Mouse (Mus musculus) midbrain, embryonic 12.5 days (tissue): Measurements from ENCODE around the gene Neu3. TPM values are rescaled to one million over a fixed set of nuclear protein-coding genes. Genes with fewer than 3 reads are reported as not detected.

Source experiments
- ATAC-seq: fragments of 200-750 bp; cut with Nextera tagmentation; 2 replicates; pipeline ENCODE4 v1.8.0; 2017; ENCODE audit warnings: low read depth, moderate TSS enrichment, moderate library complexity; ENCODE audit not compliant: low FRiP score
- H3K27ac ChIP-seq: fragments of 300-500 bp; sonication (generic); replicated peaks from 2 replicates; pipeline ENCODE4 v1.5.1; 2016; ENCODE audit warnings: mild to moderate bottlenecking
- H3K27me3 ChIP-seq: fragments of 300-500 bp; sonication (generic); 2 replicates; pipeline ENCODE4 v1.6.1; 2016; ENCODE audit warnings: mild to moderate bottlenecking
- H3K36me3 ChIP-seq: fragments of 300-500 bp; sonication (generic); 2 replicates; pipeline ENCODE4 v1.6.1; 2016
- H3K4me1 ChIP-seq: fragments of 300-500 bp; sonication (generic); 2 replicates; pipeline ENCODE4 v1.6.1; 2016
- H3K4me2 ChIP-seq: fragments of 300-500 bp; sonication (generic); replicated peaks from 2 replicates; pipeline ENCODE4 v1.6.1; 2016; ENCODE audit warnings: mild to moderate bottlenecking, moderate library complexity
- H3K4me3 ChIP-seq: fragments of 300-500 bp; sonication (generic); 2 replicates; pipeline ENCODE4 v1.5.1; 2016; ENCODE audit warnings: mild to moderate bottlenecking
- H3K9ac ChIP-seq: fragments of 300-500 bp; sonication (generic); replicated peaks from 2 replicates; pipeline ENCODE4 v1.6.1; 2016; ENCODE audit warnings: mild to moderate bottlenecking, moderate library complexity
- H3K9me3 ChIP-seq: fragments of 300-500 bp; sonication (generic); 2 replicates; pipeline ENCODE4 v1.6.1; 2016; ENCODE audit warnings: mild to moderate bottlenecking
- WGBS: fragments of 180-500 bp; shearing (Covaris S2); methylation state at CpG from one replicate; pipeline ENCODE4 v1.1.7; 2016; 5-methylcytosine and 5-hydroxymethylcytosine counted together
- polyA plus RNA-seq: library from polyadenylated mRNA; unstranded; fragments of >200 nt; fragmentation: Nextera tagmentation; extraction: Ambion mirVana; gene quantifications from 2 replicates; pipeline ENCODE4 v1.2.1, GENCODE M21; 2016

Neu3 gene
- polyA plus RNA-seq, 1 experiment from 2014 or later: 1.7 TPM

DNA sequence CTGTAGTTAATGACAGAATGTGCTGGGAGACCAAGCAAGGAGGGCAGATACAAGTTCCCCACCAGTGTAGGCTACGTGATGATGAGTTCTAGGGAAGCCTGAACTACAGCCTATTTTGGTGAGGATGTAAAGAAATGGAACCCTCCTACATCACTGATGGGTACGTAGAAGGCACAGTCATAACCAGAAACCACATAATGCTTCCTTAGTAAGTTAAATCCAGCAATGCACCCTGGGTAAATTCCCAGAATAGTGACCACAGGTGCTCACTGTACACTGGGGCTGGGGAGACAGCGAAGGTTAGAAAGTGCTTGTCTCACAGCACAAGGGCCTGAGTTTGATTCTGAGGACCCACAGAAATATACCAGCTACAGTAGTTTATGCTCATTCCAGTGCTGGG is 42.7 kb downstream of the Neu3 start:
- H3K4me1 ChIP-seq: peaks cover 12% of the 10 kb centered on the region
- WGBS: 90% methylated on average over 3 of the region's 3 CpGs

DNA sequence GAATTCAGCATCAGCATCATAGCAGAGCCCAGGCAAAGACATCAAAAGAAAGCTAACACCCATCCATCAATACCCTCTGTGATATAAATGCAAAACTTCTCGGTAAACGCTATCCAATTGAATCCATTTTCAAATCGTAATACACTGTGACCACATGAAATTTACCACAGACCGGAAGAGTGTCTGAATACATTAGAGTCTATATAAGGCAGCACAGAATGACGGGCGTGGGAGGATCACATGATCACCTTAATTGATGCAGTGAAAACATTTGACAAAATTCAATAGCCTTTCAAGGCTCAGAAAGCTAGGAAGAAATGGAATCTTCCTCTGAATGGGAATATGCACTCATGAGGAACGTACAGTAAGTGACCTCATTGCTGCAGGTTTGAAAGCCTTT is 44.8 kb downstream of the Neu3 start:
- no peak overlapping the region for H3K4me2 ChIP-seq
- H3K27me3 ChIP-seq: no peaks in the 10 kb centered on the region
- H3K9me3 ChIP-seq: no peaks in the 10 kb centered on the region
- no peak overlapping the region for H3K27ac ChIP-seq
- 83% methylated on average over 7 of the region's 7 CpGs for WGBS
- no peak overlapping the region for H3K9ac ChIP-seq
- no peak overlapping the region for H3K4me3 ChIP-seq
- peaks cover 12% of the 10 kb centered on the region for H3K4me1 ChIP-seq
- no peaks in the 10 kb centered on the region for H3K36me3 ChIP-seq
- ATAC-seq: no peak

More for the DNA sequence above, 42.7 kb downstream of the Neu3 start:
- Histone ChIP-seq H3K27me3 (no peaks in the 10 kb centered on the region), H3K36me3 (no peaks in the 10 kb centered on the region), H3K9me3 (no peaks in the 10 kb centered on the region), H3K9ac (no peak overlapping the region), H3K27ac (no peak overlapping the region), H3K4me2 (no peak overlapping the region), H3K4me3 (no peak overlapping the region)
- no peak for ATAC-seq

DNA sequence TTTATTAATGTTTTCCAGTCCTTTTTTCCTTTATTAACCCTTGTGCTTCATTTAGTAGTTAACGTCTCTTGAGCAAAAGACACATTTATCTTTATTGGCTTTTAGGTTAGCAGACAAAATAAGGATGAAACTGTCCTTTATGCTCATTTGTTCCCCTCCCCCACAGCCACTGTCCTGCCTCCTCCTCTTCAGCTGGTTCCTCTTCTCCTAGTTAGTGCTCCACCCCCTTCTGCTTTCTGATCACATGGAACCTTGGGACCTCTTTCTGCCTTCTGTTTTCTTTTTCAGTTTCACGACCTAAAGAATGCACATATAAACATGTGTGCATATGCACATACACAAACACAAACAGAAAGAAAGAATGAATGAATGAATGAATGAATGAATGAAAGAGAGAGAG is 46.3 kb downstream of the Neu3 start:
- no peak for ATAC-seq
- Histone ChIP-seq H3K27ac (no peak overlapping the region), H3K4me3 (no peak overlapping the region), H3K9me3 (no peaks in the 10 kb centered on the region), H3K4me2 (no peak overlapping the region), H3K4me1 (no peaks in the 10 kb centered on the region), H3K36me3 (no peaks in the 10 kb centered on the region), H3K9ac (no peak overlapping the region), H3K27me3 (no peaks in the 10 kb centered on the region)
- 85% methylated on average over 2 of the region's 2 CpGs for WGBS

DNA sequence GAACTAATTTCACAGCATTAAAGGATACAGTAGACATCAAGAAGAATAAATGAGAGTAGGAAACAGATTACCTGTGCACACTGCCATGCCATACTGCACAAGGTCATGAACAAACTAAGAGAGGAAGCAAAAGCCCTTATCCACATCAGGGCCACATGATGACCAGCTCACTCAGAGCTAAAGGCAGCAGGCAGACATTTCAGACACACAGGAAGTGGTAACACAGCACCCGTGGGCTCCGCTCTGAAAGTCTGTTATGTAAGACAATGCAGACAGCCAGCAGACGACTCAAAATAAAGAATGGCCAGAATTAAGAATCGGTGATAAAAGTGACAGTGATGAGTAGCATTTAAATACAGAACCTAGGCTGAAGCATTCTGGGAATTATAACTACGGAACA is 46.8 kb downstream of the Neu3 start:
- ATAC-seq: no peak
- WGBS: 88% methylated on average over 5 of the region's 5 CpGs
- H3K4me2 ChIP-seq: no peak overlapping the region
- H3K4me3 ChIP-seq: no peak overlapping the region
- no peak overlapping the region for H3K27ac ChIP-seq
- H3K9me3 ChIP-seq: no peaks in the 10 kb centered on the region
- H3K4me1 ChIP-seq: no peaks in the 10 kb centered on the region
- no peaks in the 10 kb centered on the region for H3K36me3 ChIP-seq
- no peaks in the 10 kb centered on the region for H3K27me3 ChIP-seq
- H3K9ac ChIP-seq: no peak overlapping the region

DNA sequence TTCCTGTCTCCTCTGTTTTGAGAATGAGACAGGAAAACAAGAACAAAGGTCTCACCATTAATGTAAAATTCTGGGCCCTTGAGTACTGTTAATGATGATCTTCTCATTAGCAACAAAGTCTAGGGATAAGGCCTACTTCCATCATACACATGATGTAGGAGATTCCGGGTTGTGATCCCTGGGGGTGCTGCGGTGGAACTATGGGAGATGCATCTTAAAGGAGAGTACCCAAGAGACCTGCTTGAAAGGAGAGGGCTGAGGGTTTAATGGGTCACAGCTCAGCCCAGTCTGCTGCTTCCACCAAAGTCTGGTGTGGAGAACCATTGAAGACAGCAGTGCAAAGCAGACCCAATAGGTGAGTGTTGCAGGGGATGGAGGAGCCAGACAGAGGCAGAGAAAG is 65.0 kb downstream of the Neu3 start, which contains the start of gene Olfr521:
Olfr521 (plus strand) TSS at position 301 of the 400 bp plus-strand sequence.
- H3K27me3 ChIP-seq: no peaks in the 10 kb centered on the region
- ATAC-seq: no peak
- no peak within 1 kb of the TSS for H3K9ac ChIP-seq
- H3K4me2 ChIP-seq: no peak within 1 kb of the TSS
- WGBS: 90% methylated on average over 2 of the region's 2 CpGs
- H3K27ac ChIP-seq: no peak within 1 kb of the TSS
- H3K9me3 ChIP-seq: peaks cover 22% of the 10 kb centered on the region
- no peak within 1 kb of the TSS for H3K4me3 ChIP-seq
- H3K4me1 ChIP-seq: no peaks in the 10 kb centered on the region
- no peaks in the 10 kb centered on the region for H3K36me3 ChIP-seq

Other genes starting within 250 kb of the Neu3 start
- 0.59 and 0.92 TPM in 2 replicates for gene Tpbgl, start 201.3 kb downstream of the Neu3 start, polyA plus RNA-seq
- gene Slco2b1, start 117.1 kb downstream of the Neu3 start, polyA plus RNA-seq: 3.4 and 3.7 TPM in 2 replicates
- not detected in 2 replicates for gene Olfr520, start 98.1 kb downstream of the Neu3 start, polyA plus RNA-seq
- not detected in 2 replicates for gene Olfr521, start 64.9 kb downstream of the Neu3 start, polyA plus RNA-seq
- 0.55 and 0.82 TPM in 2 replicates for gene Xrra1, start 30.7 kb upstream of the Neu3 start, polyA plus RNA-seq
- gene Spcs2, start 35.0 kb upstream of the Neu3 start, polyA plus RNA-seq: 326 and 333 TPM in 2 replicates
- gene Rnf169, start 152.0 kb upstream of the Neu3 start, polyA plus RNA-seq: 7.4 and 7.8 TPM in 2 replicates
- not detected in 2 replicates for gene Chrdl2, start 177.8 kb upstream of the Neu3 start, polyA plus RNA-seq